Mouse (Mus musculus): Measurements from ENCODE around the gene Npc1l1.

The Npc1l1 gene

GRCm38 (mm10) chr11:6200570-6200969, 29.4 kb downstream of the Npc1l1 start:
- DNase-seq = no peak

GRCm38 (mm10) chr11:6200087-6200569, 29.8 kb downstream of the Npc1l1 start, which contains the start of gene Nudcd3:
TSS of gene Nudcd3 (minus strand) at chr11:6200415.
- peak; percentile 93 for DNase-seq

GRCm38 (mm10) chr11:6199410-6200086, 30.4 kb downstream of the Npc1l1 start, which contains the start of gene A730071L15Rik:
TSS of gene A730071L15Rik (plus strand) at chr11:6200029.
- DNase-seq = peak; percentile 15

- no peak for DNase-seq
These were observed 31.5 kb downstream of the Npc1l1 start for GRCm38 (mm10) chr11:6198449-6198848.

DNA sequence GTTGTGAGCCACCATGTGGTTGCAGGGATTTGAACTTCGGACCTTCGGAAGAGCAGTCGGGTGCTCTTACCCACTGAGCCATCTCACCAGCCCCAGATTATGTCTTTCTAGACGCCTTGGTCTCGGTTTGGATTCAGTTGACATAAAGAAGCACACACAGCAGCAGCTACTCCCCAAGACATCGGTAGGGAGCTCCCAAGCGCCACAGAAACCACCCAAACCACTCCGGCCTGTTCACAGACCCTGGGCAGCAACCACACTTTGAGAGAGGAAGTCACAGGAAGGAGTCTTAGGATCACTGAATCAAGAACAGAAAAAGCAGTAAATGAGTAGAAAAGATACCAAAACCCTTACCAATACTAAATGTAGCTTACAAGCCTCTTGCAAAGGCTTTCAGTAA, 33.2 kb downstream of the Npc1l1 start:
- no peak for DNase-seq

DNA sequence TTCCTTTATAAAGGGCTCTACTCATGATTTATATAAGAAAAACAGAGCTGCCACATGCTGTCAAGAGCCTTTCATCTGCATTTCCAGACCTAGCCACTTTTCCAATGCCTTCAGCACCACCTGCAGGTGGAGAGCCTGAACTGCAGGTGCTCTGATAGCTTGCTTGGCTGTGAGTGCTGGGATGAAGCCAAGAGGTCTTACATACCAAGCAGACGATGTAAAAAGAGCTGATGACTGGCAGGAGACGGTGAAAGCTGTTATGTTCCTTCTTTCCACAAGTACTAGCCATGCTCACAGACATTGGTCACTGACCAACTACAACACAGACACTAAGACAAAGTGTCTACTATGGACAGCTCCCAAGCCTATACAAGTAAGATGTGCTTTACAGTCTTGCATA, 42.1 kb downstream of the Npc1l1 start:
- peak; percentile 93 for DNase-seq

GRCm38 (mm10) chr11:6187399-6187798, 42.5 kb downstream of the Npc1l1 start:
- no peak for DNase-seq

DNA sequence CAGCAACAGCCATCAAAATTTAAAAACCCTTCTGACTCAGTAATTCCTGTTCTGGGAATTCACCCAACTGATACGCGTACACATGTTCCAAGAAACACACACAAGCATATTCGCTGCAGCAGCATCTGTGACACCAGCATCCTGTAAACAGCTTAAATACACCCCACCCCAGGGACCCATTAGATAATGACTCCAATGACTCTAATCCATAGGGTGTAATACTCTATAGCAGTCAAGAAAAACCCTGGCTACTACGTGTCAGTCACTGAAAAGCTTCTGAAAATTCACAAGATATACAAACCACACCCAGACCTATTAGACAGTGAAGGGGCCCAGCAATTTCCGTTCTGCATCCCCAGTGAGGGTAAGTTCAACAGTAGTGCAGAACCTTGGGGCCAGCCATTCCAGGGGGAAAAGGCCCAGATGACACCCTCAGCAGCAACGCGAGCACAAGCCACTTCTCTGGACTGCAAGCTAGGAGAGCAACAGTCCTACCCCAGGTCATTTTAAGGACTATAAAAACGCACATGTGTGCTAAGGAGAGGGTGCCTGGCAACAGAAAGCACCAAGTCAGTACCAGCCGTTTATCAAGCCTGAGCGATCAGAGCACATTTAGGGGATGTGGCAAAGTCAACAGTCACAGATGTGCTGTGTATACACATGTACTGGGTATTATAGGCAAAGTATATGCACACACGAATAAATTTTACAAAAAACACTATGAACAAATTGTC, 45.6 kb downstream of the Npc1l1 start:
- no peak for DNase-seq

- DNase-seq = no peak
These were observed 46.7 kb downstream of the Npc1l1 start for GRCm38 (mm10) chr11:6183246-6183645.

GRCm38 (mm10) chr11:6180811-6181399, 49.0 kb downstream of the Npc1l1 start:
- DNase-seq = no peak

DNA sequence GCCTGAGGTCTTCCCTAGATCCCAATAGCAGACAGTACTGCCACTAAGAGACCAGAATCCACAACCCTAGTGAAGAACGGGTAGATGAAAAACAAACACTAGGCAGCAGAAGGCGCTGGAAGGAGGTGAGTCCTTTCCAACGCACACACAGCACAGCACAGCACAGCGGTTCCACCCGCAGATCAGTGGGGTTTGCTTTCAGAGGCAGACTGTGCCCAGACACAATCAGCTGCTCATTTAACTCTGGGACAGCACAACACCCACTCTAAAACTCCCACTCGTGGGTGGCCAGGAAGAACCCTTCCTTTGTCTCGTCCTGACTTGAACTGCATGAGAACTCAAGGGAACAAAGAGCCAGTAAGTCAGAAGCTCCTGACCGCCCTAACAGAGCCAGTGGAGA, 50.7 kb downstream of the Npc1l1 start:
- DNase-seq = no peak

DNA sequence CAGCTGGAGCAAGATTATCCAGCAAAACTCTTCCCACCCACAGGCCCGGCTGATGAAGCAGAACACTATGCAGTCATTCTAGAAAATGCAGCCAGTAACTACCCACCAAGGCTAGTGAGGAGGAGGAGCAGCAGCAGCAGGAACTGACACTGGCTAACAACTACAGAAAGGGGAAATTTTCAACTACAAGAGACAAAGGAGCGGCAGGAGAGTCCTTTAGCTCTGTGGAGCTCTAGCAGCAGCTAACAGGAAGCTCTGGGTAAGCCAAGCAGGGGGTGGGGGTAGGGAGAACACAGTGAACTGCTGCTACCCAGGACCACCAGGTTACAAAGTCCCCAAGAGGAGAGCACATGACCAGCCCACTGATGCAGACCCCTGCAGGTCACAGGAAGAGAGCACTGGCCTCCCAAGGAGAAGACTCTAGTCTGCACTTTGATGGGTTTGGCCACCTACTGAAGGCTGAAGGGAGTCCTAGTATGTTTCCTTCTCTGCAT, 51.2 kb downstream of the Npc1l1 start:
- peak; percentile 31 for DNase-seq

- DNase-seq = no peak
These were observed 52.0 kb downstream of the Npc1l1 start for GRCm38 (mm10) chr11:6177781-6178420.

DNA sequence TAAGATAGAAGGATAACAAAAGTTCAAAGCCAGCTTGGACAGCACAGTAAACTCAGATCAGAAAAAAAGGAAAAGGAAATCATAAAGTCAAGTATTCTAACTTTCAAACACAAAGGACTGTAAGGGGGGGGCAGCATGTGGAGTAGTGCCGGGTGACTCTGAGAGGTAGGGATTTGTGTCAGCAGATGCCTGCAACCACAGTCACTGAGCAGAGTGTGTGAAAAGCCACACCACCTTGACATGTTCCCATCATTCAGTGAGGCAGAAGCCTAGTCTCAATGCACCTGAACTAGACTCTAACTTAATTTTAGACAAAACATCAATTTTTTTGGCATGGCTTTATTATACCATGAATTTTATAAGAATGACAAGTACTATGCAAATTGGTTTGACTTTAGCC, 54.4 kb downstream of the Npc1l1 start:
- no peak for DNase-seq

- peak; percentile 30 for DNase-seq
These were observed 55.2 kb downstream of the Npc1l1 start for GRCm38 (mm10) chr11:6174719-6175118.

GRCm38 (mm10) chr11:6169041-6169663, 60.8 kb downstream of the Npc1l1 start:
- DNase-seq = no peak

GRCm38 (mm10) chr11:6166351-6166750, 63.6 kb downstream of the Npc1l1 start:
- no peak for DNase-seq

DNA sequence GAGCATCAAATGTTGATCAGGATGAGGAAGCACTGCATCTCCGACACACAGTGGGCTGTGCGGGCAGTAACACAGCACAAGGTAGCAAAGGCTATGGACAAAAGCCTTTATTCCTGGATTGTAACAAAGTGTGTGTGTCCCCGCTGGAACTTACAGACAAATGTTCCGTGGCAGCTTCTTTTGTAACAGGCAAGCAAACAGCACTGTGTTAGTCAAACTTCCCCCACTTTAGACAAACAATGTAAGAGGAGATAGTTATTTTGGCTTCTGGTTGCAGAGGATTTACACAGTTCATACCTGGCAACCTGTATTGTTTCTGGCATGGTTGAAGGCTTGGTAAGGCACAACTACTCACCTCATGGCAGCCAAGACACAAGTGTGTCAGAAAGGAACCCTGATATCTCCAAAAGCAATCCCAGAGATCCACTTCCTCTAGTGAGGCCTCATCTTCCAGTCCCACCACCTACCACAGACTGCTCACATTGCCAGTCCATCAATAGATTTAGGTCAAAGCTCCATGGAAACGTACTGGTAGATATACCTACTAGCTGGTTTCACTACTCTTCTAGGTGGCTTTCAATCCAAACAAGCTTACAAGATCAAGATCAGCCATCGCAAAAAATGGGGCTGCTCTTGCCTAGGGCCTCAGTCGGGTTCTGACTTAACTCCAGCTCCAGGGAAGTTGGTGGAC, 64.4 kb downstream of the Npc1l1 start:
- no peak for DNase-seq

GRCm38 (mm10) chr11:6164781-6165180, 65.2 kb downstream of the Npc1l1 start:
- DNase-seq = no peak

GRCm38 (mm10) chr11:6163706-6164105, 66.2 kb downstream of the Npc1l1 start:
- DNase-seq = no peak

GRCm38 (mm10) chr11:6163062-6163461, 66.9 kb downstream of the Npc1l1 start:
- DNase-seq = no peak

GRCm38 (mm10) chr11:6161549-6161948, 68.4 kb downstream of the Npc1l1 start:
- DNase-seq = no peak
